Mouse (Mus musculus): ENCODE results near the gene Scml4. TPM values are rescaled to one million over a fixed set of nuclear protein-coding genes. Genes with fewer than 3 reads are reported as not detected.

Scml4 gene
- polyA plus RNA-seq, 1 experiment, result not detected

DNA sequence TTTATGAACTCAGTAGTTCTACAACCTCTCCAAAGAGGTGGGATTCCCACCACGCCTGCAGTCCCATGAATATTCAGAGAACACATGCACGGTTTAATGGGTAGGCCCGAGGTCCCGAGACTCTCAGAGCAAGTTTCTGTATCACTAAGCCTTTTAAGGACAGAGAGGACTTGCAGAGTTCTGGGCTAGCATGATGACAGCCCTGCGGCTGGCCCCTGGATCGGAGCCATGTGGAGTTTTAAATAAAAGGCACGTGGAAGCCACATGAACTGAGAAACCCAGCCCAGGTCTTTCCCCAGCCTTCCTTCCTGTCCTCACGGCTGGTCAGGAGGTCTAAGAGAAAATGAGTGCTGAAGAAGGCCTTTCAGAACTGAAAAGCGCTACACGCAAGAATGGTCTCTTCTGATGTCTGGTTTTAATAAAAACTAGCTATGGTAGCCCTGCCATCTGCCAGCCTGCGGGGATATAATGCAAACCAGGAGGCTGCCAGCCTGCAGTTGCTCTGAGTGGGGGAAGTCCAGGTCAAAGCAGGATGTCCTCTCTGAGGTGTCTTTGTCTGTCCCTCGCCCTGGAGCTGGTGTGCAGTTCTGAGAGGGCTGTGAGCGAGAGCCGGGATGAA, 72.8 kb downstream of the Scml4 start:
- TF ChIP-seq TAL1 (IDR thresholded peaks at IDR 0.05; ENCODE audit: low read length), result no peak
- TF ChIP-seq GATA1 (IDR thresholded peaks at IDR 0.05; ENCODE audit: low read length), result no peak
- no peaks in the 10 kb centered on the region for H3K9me3 ChIP-seq (ENCODE audit: control insufficient read depth, low read length)
- no peaks in the 10 kb centered on the region for H3K36me3 ChIP-seq (ENCODE audit: control insufficient read depth)
- no peak overlapping the region for H3K4me3 ChIP-seq (replicated peaks)
- H3K4me1 ChIP-seq (ENCODE audit: control insufficient read depth), result no peaks in the 10 kb centered on the region
- H3K27me3 ChIP-seq (ENCODE audit: control insufficient read depth), result no peaks in the 10 kb centered on the region

GRCm38 (mm10) chr10:42934672-42935071, 74.5 kb downstream of the Scml4 start:
- H3K4me3 ChIP-seq (replicated peaks), result no peak overlapping the region
- no peaks in the 10 kb centered on the region for H3K36me3 ChIP-seq (ENCODE audit: control insufficient read depth)
- no peaks in the 10 kb centered on the region for H3K9me3 ChIP-seq (ENCODE audit: control insufficient read depth, low read length)
- H3K27me3 ChIP-seq (ENCODE audit: control insufficient read depth), result no peaks in the 10 kb centered on the region
- H3K4me1 ChIP-seq (ENCODE audit: control insufficient read depth), result no peaks in the 10 kb centered on the region
- TF ChIP-seq GATA1 (IDR thresholded peaks at IDR 0.05; ENCODE audit: low read length) (no peak), TAL1 (IDR thresholded peaks at IDR 0.05; ENCODE audit: low read length) (no peak)

GRCm38 (mm10) chr10:42936205-42936604, 76.0 kb downstream of the Scml4 start:
- no peaks in the 10 kb centered on the region for H3K36me3 ChIP-seq (ENCODE audit: control insufficient read depth)
- TF ChIP-seq GATA1 (IDR thresholded peaks at IDR 0.05; ENCODE audit: low read length) (no peak), TAL1 (IDR thresholded peaks at IDR 0.05; ENCODE audit: low read length) (no peak)
- H3K9me3 ChIP-seq (ENCODE audit: control insufficient read depth, low read length), result no peaks in the 10 kb centered on the region

GRCm38 (mm10) chr10:42938361-42938760, 78.2 kb downstream of the Scml4 start:
- H3K4me1 ChIP-seq (ENCODE audit: control insufficient read depth), result no peaks in the 10 kb centered on the region
- H3K4me3 ChIP-seq (replicated peaks), result no peak overlapping the region
- H3K9me3 ChIP-seq (ENCODE audit: control insufficient read depth, low read length), result no peaks in the 10 kb centered on the region
- TF ChIP-seq TAL1 (IDR thresholded peaks at IDR 0.05; ENCODE audit: low read length) (no peak), GATA1 (IDR thresholded peaks at IDR 0.05; ENCODE audit: low read length) (no peak)
- H3K27me3 ChIP-seq (ENCODE audit: control insufficient read depth), result no peaks in the 10 kb centered on the region
- no peaks in the 10 kb centered on the region for H3K36me3 ChIP-seq (ENCODE audit: control insufficient read depth)

More at GRCm38 (mm10) chr10:42936205-42936604, 76.0 kb downstream of the Scml4 start:
- H3K27me3 ChIP-seq (ENCODE audit: control insufficient read depth), result no peaks in the 10 kb centered on the region
- no peaks in the 10 kb centered on the region for H3K4me1 ChIP-seq (ENCODE audit: control insufficient read depth)
- H3K4me3 ChIP-seq (replicated peaks), result no peak overlapping the region

DNA sequence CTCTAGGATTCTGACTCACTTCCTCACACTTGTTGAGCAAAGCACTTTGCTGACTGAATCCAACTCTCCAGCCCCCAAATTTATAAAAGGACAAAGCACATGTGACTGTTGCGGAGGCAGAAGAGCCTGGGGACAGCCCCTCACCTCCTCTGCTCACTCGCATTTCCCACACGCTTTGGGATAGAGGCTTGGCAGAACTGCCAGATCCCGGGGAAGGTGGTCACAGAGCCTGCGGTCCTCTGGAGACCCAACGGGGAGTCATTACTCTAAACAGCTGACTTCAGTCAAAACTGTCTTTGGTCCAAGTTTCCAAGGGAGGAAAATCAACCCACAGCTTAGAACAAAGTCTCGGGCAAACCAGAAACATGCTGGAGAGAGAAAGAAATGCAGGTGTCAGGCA, 79.5 kb downstream of the Scml4 start:
- H3K4me3 ChIP-seq (replicated peaks), result no peak overlapping the region
- TF ChIP-seq GATA1 (IDR thresholded peaks at IDR 0.05; ENCODE audit: low read length), result no peak
- no peak for TF ChIP-seq TAL1 (IDR thresholded peaks at IDR 0.05; ENCODE audit: low read length)
- no peaks in the 10 kb centered on the region for H3K27me3 ChIP-seq (ENCODE audit: control insufficient read depth)
- no peaks in the 10 kb centered on the region for H3K4me1 ChIP-seq (ENCODE audit: control insufficient read depth)
- H3K36me3 ChIP-seq (ENCODE audit: control insufficient read depth), result no peaks in the 10 kb centered on the region
- H3K9me3 ChIP-seq (ENCODE audit: control insufficient read depth, low read length), result no peaks in the 10 kb centered on the region

- no peaks in the 10 kb centered on the region for H3K4me1 ChIP-seq (ENCODE audit: control insufficient read depth)
- TF ChIP-seq GATA1 (IDR thresholded peaks at IDR 0.05; ENCODE audit: low read length), result no peak
- no peak for TF ChIP-seq TAL1 (IDR thresholded peaks at IDR 0.05; ENCODE audit: low read length)
- no peak overlapping the region for H3K4me3 ChIP-seq (replicated peaks)
- H3K27me3 ChIP-seq (ENCODE audit: control insufficient read depth), result no peaks in the 10 kb centered on the region
- no peaks in the 10 kb centered on the region for H3K36me3 ChIP-seq (ENCODE audit: control insufficient read depth)
- no peaks in the 10 kb centered on the region for H3K9me3 ChIP-seq (ENCODE audit: control insufficient read depth, low read length)
Measured at GRCm38 (mm10) chr10:42940193-42941050, 80.3 kb downstream of the Scml4 start.

DNA sequence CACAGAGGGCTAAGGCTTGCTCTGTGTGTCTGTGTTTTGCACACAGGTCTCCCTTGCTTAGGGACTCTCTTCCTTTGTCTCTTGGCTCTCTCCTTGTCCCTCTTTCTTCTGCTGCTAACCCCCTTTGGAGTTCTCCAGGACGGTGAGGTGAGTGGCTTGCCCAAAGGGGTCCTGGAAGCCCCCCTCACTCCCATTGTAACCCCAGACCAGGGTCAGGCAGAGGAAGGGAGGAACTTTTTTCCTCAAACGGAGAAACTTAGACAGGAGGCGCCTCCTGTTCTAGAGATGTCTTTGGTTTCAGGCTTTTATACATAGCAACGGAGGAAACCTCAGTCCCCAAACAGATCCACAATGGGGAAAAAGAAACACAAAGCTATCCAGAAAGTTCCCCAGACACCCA, 81.1 kb downstream of the Scml4 start:
- Histone ChIP-seq H3K9me3 (ENCODE audit: control insufficient read depth, low read length) (no peaks in the 10 kb centered on the region), H3K4me3 (replicated peaks) (no peak overlapping the region), H3K36me3 (ENCODE audit: control insufficient read depth) (no peaks in the 10 kb centered on the region), H3K27me3 (ENCODE audit: control insufficient read depth) (no peaks in the 10 kb centered on the region), H3K4me1 (ENCODE audit: control insufficient read depth) (no peaks in the 10 kb centered on the region)
- no peak for TF ChIP-seq GATA1 (IDR thresholded peaks at IDR 0.05; ENCODE audit: low read length)
- TF ChIP-seq TAL1 (IDR thresholded peaks at IDR 0.05; ENCODE audit: low read length), result no peak

GRCm38 (mm10) chr10:42941697-42942221, 81.6 kb downstream of the Scml4 start:
- no peaks in the 10 kb centered on the region for H3K36me3 ChIP-seq (ENCODE audit: control insufficient read depth)
- H3K4me3 ChIP-seq (replicated peaks), result no peak overlapping the region
- no peaks in the 10 kb centered on the region for H3K27me3 ChIP-seq (ENCODE audit: control insufficient read depth)
- no peak for TF ChIP-seq TAL1 (IDR thresholded peaks at IDR 0.05; ENCODE audit: low read length)
- TF ChIP-seq GATA1 (IDR thresholded peaks at IDR 0.05; ENCODE audit: low read length), result no peak
- H3K4me1 ChIP-seq (ENCODE audit: control insufficient read depth), result no peaks in the 10 kb centered on the region
- no peaks in the 10 kb centered on the region for H3K9me3 ChIP-seq (ENCODE audit: control insufficient read depth, low read length)

GRCm38 (mm10) chr10:42942300-42942699, 82.1 kb downstream of the Scml4 start:
- no peaks in the 10 kb centered on the region for H3K36me3 ChIP-seq (ENCODE audit: control insufficient read depth)
- no peaks in the 10 kb centered on the region for H3K9me3 ChIP-seq (ENCODE audit: control insufficient read depth, low read length)
- TF ChIP-seq TAL1 (IDR thresholded peaks at IDR 0.05; ENCODE audit: low read length) (no peak), GATA1 (IDR thresholded peaks at IDR 0.05; ENCODE audit: low read length) (no peak)
- no peaks in the 10 kb centered on the region for H3K27me3 ChIP-seq (ENCODE audit: control insufficient read depth)
- H3K4me1 ChIP-seq (ENCODE audit: control insufficient read depth), result no peaks in the 10 kb centered on the region
- no peak overlapping the region for H3K4me3 ChIP-seq (replicated peaks)

Measured in erythroblast, embryonic 14.5 days (primary cell).